Mouse (Mus musculus) adipose tissue, adult 10 weeks (tissue): ENCODE data around the gene Mmp25. TPM values are rescaled to one million over a fixed set of nuclear protein-coding genes. Genes with fewer than 3 reads are reported as not detected.

Source experiments
- polyA plus RNA-seq: library from polyadenylated mRNA; stranded (reverse); fragments of 350-450 nt; fragmentation: Illumina TruSeq; extraction: RNeasy Lipid Tissue Mini Kit (QIAGEN cat#74804); gene quantifications from one replicate; pipeline ENCODE4 v1.2.3, GENCODE M21; 2014; ENCODE audit warnings: low read depth, low replicate concordance

Mmp25 gene
- polyA plus RNA-seq: 0.25 TPM

GRCm38 (mm10) chr17:23644613-23645495, at the start of gene Mmp25:
Gene Mmp25, minus strand, starts transcription at chr17:23645277.

DNA sequence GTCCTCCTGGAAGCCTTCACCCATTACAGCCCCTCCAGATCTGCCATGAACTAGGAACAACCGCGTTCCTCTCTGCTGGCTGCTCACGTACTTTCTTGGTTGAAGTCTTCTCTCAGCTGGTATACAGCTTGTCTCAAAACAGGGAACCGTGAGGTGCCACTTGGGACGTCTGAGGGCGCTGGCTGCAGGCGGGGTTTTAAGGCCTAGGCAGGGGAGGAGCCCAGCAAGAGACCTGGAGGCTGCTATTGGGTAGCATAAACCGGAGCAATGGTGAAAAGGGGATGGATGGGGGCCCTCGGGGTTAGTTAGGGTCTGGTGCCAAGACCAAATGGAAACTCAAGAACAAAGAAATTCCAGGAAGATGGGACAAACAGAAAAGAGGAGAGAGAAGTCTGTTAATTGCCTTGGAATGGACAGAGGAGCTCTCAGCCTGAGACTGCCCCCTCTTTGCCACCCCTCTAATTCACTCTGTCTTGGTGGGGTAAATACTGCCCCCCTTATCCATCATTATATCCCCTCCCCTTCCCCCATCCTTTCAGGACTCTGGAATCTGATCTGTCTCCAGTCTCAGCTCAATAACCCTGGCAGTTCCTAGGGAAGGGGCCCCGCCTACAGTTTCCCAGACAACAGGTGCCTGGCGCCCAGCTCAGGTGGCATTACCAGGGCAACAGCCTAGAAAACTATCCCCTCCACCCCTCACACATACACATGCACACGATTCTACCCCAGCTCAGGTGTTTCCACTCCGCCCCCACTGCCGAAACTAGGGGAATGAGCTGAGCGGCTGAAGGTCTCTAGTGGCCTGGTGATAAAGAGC, 39.0 kb upstream of the Mmp25 start, which contains the start of gene Cldn9:
TSS of gene Cldn9 (minus strand) at position 171 of the 817 bp plus-strand sequence.

DNA sequence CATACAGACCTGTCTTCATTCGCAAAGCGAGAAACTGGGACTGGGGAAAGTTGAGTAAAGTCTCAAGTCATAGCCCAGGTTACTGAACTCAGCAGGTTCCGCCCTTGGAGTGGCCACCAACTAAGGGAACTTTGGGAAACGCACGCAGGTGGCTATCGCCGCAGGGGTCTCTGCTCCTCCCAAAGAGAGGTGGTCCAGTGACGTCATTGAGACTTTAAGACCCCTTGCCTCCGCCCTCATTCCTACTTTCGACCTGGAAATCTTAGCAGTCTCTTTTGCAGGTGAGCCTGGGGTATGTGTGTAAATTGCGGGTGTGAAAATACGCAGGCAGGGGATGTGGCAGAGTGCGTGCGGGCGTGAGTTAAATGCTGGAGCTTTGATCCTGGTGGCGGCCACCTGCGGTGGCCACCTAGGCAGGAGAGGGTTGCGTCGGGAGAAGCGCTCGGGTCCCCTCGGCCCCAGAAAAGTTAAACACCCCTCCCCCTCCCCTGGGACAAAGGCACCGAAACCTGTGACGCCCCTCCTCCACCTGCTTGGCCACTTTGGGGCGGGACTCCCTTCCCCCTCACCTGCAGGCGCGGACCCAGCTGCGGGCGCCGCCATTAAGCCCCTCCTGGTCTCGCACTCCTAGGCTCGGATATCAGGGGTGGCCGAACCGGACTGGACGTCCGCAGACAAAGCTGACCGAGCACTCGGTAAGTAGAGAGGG, 34.2 kb upstream of the Mmp25 start, which contains the start of gene Cldn6:
TSS of gene Cldn6 (plus strand) at position 123 of the 709 bp plus-strand sequence.

GRCm38 (mm10) chr17:23677236-23677679, 32.2 kb upstream of the Mmp25 start, which contains the start of gene Tnfrsf12a:
Gene Tnfrsf12a, minus strand, starts transcription at chr17:23677468.

GRCm38 (mm10) chr17:23673424-23674073, 28.5 kb upstream of the Mmp25 start, which contains the start of the genes Hcfc1r1 and Thoc6:
Gene Hcfc1r1, plus strand, starts transcription at chr17:23673596.
Gene Thoc6, minus strand, starts transcription at chr17:23673882.

DNA sequence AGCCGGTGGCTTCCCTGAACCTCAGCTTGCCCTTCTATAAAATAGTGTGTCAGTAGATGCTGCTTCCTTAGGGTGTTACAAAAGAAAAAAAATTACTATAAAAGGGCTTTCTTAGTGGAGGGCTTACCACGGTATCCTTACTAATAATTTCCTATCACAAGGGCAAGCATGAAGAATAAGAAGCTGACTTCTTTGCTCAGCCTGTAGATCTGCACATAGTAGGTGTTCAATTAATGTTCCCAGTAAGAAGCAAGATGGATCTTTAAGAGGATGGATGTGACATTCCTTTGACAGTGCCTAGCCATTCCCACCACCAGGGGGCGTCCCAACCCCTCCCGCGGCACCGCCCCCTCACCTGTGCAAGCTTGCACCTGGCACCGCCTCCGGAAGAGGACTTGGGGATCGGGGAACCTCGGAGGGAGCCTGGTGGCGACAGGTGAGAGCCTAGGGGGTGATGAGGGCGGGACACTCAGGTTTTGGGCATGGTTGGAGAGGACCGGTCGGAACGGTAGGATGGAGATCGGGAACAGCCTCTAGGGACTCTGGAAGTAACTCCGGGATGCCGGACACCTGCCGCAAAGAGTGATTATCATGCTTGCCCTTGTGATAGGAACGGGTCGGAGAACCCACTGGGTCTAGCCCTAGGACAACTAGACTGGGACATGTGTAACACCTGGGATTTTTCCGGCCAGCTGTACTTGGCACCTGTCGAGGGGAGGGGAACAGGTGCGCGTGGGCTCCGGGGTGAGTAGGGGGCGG, 15.2 kb upstream of the Mmp25 start, which contains the start of gene Bicdl2:
TSS of gene Bicdl2 (plus strand) at position 390 of the 759 bp plus-strand sequence.

DNA sequence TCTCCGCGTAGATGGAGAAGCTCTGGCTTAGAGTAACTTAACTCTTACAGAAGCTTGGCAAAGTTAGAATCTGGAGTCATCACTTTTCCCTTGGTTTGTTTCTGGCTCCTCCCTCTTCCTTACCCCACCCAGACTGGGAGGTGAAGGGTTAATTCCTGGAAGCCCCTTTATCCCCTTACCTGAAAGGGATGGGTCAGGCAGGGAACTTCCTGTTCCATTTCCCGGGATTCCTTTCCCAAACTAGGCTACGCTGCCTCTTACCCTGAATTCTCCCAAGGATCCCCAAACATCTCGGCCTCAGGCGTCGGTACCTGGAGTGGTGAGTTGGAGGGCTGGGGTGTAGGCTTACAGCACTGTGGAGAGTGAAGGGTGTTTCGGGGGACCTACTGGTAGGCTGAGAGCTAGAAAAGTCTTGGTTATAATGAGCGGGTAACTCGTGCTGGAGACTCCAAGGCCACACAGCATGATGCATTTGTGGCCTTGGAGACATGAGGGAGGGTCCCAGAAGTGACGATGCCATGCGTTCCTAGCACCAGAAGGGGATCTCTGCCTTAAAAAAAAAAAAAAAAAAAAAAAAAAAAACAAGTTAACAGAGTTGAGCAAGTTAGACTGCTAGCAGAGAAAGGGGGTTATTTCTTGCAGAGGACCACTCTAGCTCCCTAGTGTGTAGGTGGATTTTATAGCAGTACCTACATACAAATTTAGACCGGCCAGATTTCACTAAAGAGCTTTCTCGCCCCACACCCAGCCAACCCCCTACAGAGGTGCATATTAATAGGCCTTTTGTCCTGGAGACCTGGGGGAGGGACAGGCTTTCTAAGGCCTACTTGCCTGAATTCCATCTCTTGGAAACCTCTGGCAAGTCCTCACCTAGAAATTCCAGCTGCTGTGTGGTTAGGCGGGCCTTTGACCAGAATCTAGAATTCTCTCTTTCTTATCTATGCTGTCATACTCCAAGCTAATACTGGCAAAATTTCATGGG, 44.1 kb downstream of the Mmp25 start, which contains the start of gene Zscan10:
TSS of gene Zscan10 (plus strand) at position 216 of the 982 bp plus-strand sequence.

DNA sequence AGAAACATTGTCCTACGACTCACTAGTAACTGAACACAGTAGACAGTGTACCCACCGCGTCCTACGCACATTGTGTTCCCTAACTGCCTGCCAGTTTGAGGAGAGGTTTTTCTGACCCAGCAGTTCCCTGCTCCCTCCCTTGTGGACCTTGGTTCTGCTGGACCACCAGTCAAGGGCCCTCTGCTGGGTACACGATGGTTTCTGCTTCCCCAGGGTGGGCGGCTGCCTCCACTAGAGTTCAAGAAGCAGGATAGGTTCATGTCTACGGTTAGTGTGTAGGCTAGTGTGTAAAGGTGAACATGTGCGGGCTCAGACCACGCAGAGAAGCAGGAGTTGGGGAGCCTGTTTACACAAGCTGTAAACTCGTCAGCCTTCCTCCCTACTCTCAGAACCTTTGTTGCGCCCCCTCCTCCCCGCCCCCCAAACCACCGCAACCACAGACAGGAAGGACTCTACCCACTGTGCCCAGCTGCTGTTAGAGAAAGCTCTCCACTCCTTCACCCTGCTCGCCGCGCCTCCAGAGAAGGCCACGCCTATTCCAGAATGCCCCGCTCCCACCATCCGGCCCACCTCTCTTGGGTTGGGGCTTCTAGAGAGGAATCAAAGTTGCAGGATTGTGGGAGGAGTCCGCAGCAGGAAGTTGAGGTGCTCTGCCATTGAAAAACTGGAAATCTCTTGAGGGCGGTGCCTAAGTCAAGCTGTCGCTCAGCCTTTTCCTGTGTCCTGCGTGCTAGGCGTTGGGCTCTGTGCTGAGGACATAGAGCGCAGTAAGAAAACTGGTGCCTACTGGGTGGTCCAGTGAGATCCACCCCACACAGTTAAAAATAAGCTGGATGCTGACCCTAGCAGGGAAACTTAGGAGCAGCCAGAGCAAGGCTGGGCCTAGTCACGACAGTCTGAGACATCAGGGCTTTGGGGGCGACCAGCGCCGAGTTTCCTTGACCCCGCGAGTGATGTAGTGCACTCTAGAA, 46.2 kb downstream of the Mmp25 start, which contains the start of gene Zfp13:
TSS of gene Zfp13 (minus strand) at position 906 of the 971 bp plus-strand sequence.

Other genes with a start within 250 kb of the Mmp25 start
- gene Vmn2r117, start 165.6 kb downstream of the Mmp25 start, polyA plus RNA-seq: not detected
- 9.9 TPM for gene Zfp213, start 81.0 kb downstream of the Mmp25 start, polyA plus RNA-seq
- gene Zfp13, start 45.8 kb downstream of the Mmp25 start, polyA plus RNA-seq: 23.0 TPM
- gene Zscan10, start 44.4 kb downstream of the Mmp25 start, polyA plus RNA-seq: 0.16 TPM
- gene Bicdl2, start 15.2 kb upstream of the Mmp25 start, polyA plus RNA-seq: 2.7 TPM
- gene Hcfc1r1, start 28.3 kb upstream of the Mmp25 start, polyA plus RNA-seq: 226 TPM
- gene Thoc6, start 28.6 kb upstream of the Mmp25 start, polyA plus RNA-seq: 10.9 TPM
- 25.6 TPM for gene Tnfrsf12a, start 32.2 kb upstream of the Mmp25 start, polyA plus RNA-seq
- gene Cldn6, start 34.0 kb upstream of the Mmp25 start, polyA plus RNA-seq: 1.0 TPM
- gene Cldn9, start 38.7 kb upstream of the Mmp25 start, polyA plus RNA-seq: 1.2 TPM
- 0.30 TPM for gene 1520401A03Rik, start 77.5 kb upstream of the Mmp25 start, polyA plus RNA-seq
- gene Pkmyt1, start 81.1 kb upstream of the Mmp25 start, polyA plus RNA-seq: 8.8 TPM
- gene Paqr4, start 95.6 kb upstream of the Mmp25 start, polyA plus RNA-seq: 19.4 TPM
- gene Kremen2, start 100.6 kb upstream of the Mmp25 start, polyA plus RNA-seq: 0.24 TPM
- gene Flywch1, start 126.3 kb upstream of the Mmp25 start, polyA plus RNA-seq: 65.6 TPM
- gene Flywch2, start 140.8 kb upstream of the Mmp25 start, polyA plus RNA-seq: 16.1 TPM
- gene Srrm2, start 145.3 kb upstream of the Mmp25 start, polyA plus RNA-seq: 339 TPM
- 387 TPM for gene Elob, start 183.9 kb upstream of the Mmp25 start, polyA plus RNA-seq
- 1.4 TPM for gene Prss33, start 190.8 kb upstream of the Mmp25 start, polyA plus RNA-seq
- gene Prss32, start 198.6 kb upstream of the Mmp25 start, polyA plus RNA-seq: not detected
- gene Prss41, start 198.9 kb upstream of the Mmp25 start, polyA plus RNA-seq: 0.55 TPM
- 1.1 TPM for gene Prss21, start 222.8 kb upstream of the Mmp25 start, polyA plus RNA-seq
- gene Dcpp1, start 235.6 kb upstream of the Mmp25 start, polyA plus RNA-seq: not detected
- not detected for gene Dcpp2, start 235.6 kb upstream of the Mmp25 start, polyA plus RNA-seq